Mouse (Mus musculus) CD4-positive helper T cell, adult 2 months (primary cell): ENCODE results near the gene Klhl7.

ENCODE experiments used
- DNase-seq: peaks from one replicate; pipeline ENCODE4 v3.0.0-alpha.2; 2012; ENCODE audit warnings: low read depth, missing footprints, low spot score

Gene Klhl7

DNA sequence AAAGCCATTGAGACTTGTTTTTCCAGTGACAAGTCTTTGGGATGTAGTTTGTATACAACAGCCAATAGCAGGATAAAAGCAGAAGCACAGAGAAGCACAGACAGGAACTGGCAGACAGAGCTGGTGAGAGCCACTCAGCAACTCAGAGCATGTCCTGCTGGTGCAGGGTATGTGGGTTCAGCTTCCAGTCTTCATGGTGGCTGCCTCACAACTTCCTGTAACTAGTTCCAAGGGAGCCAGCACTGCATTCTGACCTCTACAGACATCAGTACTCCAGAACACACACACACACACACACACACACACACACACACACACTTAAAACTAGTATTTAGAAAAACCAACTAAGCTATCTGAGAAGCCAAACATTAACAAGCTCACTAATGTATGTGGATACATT is 71.7 kb downstream of the Klhl7 start:
- DNase-seq: no peak

DNA sequence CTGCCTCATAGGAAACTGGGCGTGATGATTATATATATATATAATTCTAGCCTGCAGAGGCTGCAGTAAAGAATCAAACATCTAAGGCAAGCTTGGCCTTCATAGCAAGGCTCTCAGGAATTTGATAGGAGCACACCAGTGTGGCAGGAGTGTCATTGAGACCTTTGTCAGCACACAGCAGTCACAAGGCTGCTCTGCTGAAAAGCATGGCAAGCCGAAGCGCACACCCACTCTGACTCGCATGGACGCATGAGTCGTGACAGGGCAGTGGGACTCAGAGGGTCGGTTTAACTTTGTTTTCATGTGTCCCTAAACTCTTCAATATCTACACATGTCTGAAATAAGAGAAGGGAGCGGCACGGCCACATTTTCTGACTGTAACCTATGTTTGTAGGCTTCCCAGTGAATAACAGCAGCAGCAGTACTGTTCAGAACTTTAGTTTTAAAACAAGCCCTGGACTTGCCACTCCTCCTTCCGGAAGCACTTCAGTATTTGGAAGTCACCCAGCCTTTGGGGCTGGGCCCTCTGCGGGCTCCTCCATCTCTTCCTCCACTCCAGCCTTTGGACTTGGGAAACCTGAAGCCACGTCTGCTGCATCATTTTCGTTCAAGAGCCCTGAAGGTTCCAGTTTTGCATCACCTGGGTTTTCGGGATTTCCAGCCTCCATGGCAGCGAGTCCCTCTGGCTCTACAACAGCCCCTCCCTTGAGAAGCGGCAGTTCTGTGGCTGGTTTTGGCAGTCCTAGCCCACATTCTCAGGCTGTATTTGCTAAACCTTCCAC is 81.3 kb downstream of the Klhl7 start:
- no peak for DNase-seq

DNA sequence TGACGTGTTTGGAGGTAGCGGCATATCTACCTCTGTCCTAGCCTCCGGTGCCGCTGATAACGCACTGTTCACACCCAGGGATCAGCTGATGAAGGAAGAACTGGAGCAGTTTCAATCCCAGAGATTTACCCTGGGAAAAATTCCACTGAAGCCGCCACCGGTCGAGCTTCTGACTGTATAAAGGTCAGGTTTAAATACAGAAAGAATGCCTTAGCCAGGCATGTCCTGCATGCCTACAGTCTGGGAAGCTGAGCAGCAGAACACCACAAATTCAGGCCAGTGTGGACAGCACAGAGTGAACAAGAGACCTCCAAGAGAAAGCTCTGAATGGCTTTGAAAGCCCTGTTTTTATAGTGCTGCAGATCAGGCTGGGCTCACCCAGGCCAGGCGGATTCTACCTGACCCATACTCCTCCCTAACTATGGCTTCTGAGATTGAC is 81.9 kb downstream of the Klhl7 start:
- no peak for DNase-seq

DNA sequence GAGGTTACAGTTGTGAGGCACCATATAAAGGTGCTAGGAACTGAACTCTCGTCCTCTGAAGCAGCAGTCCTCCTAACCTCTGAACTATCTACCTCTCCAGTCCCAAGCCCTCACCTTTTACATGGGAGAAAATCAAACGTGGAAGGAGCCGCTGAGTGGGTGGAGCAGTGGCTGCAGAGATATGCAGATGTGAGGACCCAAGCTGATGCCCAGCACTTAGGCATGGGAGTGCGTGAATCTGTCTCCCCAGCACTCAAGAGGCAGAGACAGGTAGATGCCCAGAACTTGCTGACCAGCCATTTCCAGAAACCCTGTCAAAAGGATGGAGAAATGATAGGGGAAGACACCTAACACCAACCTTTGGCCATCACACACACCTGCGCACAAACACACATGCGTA is 82.7 kb downstream of the Klhl7 start:
- no peak for DNase-seq

DNA sequence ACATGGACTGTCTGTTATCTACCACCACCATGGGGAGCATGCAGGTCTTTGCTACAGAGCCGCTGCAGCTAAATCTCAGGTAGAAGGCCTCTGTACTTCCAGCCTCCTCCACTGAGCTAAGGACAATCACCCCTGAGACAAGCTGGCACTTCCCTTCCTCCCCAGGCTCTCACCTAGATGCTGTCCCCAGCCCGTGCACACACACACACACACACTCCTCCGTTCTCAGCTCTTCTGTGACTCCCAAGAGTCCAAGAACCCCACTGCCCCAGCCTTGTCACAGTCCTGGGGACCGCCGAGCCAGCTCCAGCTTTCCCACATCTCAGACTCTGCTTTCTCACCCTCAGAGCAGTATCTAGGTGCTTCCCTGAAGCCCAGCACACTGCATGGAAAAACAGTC is 83.6 kb downstream of the Klhl7 start:
- no peak for DNase-seq

DNA sequence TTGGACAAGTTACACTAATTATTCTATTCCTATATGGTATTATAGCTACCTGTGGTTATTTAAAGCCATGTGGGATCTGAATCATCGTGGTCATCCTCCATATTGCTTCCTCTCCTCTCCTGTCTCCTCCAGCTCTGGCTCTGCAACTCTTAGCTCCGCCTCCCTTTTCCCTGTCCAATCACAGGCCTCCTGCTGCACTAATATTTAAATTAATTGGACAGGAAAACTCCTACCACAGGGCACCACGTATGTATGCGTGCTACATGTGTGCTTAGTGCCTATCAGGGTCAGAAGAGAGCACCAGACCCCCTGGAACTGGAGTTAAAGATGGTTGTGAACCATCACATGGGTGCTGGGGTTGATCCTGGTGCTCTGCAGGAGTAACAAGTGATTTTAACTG is 88.1 kb downstream of the Klhl7 start:
- no peak for DNase-seq

DNA sequence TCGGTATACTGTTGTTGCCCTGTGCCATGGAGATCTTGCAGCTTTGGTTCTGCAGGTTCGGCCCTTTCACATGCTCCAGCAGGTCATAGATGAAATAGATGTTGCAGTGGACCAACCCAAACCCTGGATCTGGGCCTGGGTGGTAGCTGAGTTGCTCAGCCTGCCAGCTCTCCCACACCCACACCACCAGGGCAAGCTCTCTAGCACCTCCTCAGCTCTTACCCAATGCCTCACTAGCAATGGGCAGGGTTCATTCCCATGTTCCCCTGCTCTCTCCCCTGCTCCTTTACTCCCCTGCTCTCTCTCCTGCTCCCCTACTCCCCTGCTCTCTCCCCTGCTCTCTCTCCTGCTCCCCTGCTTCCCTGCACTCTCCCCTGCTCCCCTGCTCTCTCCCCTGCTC is 91.4 kb downstream of the Klhl7 start:
- DNase-seq: no peak

DNA sequence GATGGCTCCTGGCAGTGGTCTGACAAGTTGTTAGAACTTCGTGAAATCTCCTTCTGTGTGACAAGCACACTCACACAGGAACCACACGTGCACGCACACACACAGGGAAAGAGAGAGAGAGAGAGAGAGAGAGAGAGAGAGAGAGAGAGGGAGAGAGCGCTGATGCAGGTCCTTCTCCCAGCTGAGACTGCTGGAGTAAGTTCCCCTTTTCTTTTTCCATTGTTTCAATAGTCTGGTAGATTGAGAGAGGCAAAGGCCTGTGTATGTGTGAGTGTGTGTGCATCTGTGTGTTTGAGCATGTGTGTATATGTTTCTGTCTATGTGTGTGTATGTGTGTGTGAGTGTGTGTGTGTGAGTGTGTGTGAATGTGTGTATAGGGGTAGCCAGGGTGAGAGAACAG is 100.6 kb downstream of the Klhl7 start:
- no peak for DNase-seq

DNA sequence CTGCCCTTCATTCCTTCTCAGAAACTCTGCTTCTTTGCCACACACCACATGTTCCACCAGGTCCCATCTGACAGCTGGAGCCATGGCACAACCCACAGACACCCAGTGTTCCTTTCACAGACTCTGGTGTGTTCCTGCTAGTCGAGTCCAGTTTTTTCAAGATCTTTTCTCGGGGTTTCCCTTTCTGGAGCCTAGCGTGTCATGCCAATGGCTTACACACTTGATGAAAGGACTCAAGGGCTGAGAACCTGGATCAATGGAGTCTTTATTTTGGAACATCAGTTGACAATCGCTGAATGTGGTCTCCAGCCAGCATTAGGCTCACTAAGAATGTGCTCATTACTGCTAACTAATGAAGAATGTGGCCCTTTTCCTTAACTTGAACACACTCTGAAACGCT is 102.1 kb downstream of the Klhl7 start:
- no peak for DNase-seq

DNA sequence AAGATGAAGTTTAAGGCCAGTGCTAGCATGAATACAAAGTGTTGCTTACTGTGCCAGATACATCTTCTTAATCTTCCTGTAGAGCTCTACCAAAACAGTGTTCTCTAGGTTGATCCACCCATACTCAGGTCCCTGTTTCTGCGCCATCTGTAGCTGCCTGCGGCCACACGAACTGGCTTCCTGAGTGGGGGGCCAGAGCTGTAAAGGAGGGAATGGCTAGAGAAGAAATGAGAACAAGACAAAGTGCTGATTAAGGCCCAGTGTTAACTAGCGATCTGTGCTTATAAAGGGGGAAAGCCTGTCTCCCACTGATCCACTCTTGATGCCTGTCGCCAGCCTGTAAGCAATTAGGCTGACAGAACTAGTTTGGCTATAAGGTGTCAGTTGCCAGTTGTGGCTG is 102.9 kb downstream of the Klhl7 start:
- no peak for DNase-seq

DNA sequence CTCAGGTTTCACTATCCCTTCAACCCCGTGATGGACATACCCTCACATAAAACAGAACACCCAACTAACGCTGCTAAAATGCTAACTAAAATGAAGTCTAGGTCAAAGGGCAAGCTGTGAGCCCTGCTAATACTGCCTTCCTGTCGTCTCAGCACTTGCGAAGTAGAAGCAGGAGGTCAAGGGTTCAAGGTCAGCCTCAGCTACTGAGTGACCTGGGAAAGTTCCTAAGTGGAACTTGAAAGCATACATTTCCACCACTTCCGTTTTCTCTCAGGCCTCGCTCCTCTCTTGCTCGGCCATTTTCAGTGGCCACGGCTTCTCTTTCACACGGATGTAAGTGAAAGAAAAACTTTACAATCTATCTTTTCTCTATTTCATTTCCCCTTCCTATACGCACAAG is 107.6 kb downstream of the Klhl7 start:
- DNase-seq: no peak

DNA sequence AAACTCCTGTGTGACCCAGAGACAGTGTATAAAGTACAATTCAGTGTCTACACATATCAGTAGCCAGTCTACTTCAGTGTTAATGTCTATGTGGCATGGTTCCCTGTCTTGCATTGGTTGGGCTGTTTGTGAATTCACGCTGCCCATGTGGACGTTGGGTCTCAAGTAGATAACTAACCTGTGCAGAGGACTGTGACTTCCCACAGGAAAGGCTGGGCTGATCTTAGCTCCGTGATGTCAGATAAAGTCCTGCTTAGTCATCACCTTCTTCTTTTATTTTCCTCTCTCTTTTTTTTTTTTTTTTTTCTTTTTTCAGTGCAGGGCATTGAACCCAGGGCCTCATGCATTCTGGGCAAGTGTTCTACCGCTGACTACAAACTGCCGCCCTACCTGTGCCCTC is 108.1 kb downstream of the Klhl7 start:
- no peak for DNase-seq
